Mouse (Mus musculus) NIH3T3 (cell line): Measurements from ENCODE around the gene Ccnt2.

Experiments
- DNase-seq: peaks from one replicate; pipeline ENCODE4 v3.0.0-alpha.2; 2012; ENCODE audit warnings: low read depth

The Ccnt2 gene

GRCm38 (mm10) chr1:127793459-127793858 lies 19.5 kb downstream of the Ccnt2 start:
- DNase-seq = no peak

DNA sequence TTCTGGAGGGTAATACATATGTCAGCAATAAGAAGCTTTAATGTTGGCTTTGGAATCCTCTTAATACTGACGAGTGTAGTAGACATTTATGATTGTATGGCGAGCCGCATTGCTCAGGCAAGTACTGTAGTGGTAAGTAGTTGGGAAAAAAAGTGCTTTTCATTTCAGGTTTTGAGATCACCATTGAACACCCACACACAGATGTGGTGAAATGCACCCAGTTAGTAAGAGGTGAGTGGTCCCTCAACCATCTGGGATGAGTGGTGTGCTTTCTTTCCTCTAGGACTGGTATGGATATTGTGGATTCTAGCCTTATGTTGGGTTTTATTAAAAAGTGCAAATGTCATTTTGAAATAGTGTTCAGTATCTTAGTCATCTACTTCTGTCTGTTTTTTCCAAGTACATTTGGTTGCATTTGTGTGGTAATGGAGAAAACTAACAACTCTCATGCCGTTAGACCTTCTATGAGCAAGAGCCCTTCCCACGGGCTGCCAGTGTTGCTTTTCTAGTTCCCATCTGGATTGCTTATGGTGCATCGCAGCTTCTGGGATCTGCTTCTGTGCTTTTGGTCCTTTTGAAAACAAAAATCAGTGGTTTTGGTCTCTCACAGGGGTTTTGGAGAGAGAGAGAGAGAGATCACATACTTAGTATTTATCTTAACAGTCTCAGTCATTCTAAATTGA lies 21.3 kb downstream of the Ccnt2 start:
- no peak for DNase-seq

DNA sequence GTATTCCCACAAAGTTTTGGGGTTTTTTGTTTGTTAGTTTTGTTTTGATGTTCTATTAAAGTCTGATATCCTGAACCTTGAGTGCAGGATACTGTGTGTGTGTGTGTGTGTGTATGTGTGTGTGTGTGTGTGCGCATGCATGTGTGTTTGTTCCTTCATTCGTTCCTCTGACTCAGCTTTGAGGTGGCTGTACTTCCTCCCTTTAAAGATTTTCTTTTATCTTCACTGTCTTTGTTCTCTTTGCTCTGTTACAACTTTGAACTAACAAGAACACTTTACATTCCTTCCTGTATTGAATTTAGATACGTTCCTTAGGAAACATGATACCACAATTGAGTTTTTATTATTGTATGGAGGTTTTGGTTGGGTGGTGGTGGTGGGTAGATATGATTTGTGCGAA lies 22.4 kb downstream of the Ccnt2 start:
- no peak for DNase-seq

GRCm38 (mm10) chr1:127796752-127797151 lies 22.8 kb downstream of the Ccnt2 start:
- DNase-seq = no peak

GRCm38 (mm10) chr1:127802916-127803315 lies 29.0 kb downstream of the Ccnt2 start:
- no peak for DNase-seq

DNA sequence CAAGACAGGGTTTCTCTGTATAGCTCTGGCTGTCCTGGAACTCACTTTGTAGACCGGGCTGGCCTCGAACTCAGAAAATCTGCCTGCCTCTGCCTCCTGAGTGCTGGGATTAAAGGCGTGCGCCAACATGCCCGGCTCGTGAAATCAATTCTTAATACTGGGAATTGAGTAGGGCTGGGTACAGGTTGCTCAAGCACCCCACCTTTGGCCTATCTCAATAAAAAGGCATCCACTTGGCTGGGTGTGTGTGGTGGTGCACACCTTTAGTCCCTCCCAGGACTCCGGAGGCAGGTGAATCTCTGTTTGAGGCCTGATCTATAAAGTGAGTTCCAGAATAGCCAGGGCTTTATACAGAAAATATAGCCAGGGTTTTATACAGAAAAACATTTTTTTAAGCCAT lies 34.7 kb downstream of the Ccnt2 start:
- no peak for DNase-seq

- no peak for DNase-seq
Measured at GRCm38 (mm10) chr1:127812929-127813328, 39.0 kb downstream of the Ccnt2 start.

DNA sequence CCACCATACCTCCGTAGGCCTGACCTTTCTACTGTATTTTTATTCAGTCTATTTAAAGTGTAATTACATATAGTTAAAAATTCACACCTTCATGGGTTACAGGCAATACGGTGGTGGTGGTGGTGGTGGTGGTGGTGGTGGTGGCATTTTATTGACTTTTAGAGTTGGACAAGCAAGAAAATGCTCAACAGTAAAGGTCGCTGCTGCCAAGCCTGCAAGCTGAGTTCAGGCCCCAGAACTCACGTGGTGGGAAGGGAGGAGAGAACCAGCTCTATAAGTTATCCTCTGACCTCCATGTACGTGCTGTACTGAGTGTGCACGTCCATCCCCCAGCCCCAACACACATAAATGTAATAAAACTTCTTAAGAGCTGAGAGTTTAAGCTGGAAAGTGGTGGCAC lies 42.4 kb downstream of the Ccnt2 start:
- no peak for DNase-seq

DNA sequence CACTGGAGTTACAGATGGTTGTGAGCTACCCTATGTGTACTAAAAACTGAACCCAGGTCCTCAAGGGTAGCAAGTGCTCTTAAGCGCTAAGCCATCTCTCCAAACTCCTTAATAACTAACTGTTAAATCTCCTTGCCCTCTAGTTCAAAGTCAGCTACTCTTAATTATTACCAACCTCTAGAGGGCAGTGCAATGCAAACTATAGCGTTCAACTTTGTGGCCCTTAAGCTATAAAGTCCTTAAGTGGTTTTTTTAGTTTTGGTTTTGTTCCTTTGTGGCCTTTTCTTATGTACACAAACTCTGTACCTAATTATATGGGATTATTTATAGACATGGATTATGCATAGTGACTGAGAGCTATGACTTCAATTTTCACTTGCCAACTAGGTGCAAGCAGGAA lies 53.4 kb downstream of the Ccnt2 start:
- peak; percentile 88 for DNase-seq

- no peak for DNase-seq
Measured at GRCm38 (mm10) chr1:127830215-127830921, 56.4 kb downstream of the Ccnt2 start.

DNA sequence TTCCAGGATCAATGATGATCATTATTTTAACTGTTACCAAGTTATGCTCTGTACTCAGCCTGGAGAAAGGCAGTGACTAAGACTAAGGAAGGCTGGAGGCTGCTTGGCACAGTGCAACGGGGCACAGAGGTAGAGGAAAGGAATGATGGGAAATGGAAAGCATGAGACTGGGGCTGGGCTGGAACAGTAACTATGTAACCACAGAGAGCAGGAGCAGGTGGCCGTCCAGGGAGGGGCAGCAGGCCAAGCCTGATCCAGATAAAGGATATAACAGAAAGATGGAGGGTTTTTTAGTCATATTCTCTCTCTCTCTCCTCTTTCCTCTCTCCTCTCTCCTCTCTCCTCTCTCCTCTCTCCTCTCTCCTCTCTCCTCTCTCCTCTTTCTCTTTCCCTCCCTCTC lies 59.8 kb downstream of the Ccnt2 start:
- peak; percentile 50 for DNase-seq

DNA sequence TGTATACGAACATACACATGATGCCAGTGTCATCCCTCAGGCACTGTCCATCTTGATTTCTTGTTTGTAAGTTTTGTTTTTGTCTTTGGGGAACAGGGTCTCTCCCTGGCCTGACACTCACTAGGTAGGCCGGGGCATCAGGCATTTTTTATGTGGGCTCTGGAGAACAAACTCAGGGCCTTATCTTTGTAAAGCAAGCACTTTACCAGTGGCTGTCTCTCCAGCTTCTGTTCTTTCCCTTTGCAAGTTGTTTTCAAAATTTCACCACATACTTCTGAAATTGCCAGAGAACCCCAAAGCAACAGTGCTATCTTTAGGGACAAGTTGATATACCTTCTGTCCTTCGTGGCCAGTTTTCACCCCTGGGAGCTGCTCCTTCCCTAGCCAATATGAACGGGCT lies 60.2 kb downstream of the Ccnt2 start:
- no peak for DNase-seq

DNA sequence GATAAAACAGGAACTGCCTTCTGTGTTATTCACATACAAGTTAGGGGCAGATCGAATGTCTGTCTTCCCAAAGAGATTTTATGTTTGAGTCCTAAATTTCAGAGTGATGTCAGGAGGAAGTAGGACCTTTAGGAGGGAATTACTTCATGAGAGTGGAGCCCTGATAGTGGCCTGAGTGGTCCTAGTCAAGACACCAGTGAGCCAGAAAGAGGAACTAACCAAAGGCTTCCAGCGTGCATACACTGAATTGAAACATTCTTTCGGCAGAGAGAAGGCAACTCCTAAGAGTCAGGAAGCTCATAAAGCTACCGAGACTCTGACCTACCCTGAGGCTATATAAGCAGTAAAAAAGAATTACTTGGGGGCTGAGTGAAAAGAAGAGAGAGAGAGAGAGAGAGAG lies 62.7 kb downstream of the Ccnt2 start:
- no peak for DNase-seq

DNA sequence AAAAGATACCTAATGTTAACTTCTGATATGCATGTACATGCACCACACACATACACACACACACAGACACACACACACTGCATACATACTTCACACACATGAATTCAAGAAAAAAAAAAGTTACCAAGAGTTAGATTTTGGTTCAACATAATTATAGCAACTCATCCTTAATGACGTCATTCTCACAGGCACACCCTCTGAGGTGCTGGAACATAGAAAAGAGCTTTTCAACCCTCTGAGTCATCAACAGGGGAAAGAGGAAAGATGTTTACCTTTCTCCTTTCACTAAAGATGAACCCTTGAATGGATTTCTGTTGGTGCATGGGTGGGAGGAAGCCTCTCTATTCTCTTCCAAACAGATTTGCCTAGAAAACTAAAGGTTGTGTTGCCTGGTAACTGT lies 64.6 kb downstream of the Ccnt2 start:
- DNase-seq = peak; percentile 33

- no peak for DNase-seq
Measured at GRCm38 (mm10) chr1:127845472-127845871, 71.5 kb downstream of the Ccnt2 start.

GRCm38 (mm10) chr1:127850075-127850610 lies 76.2 kb downstream of the Ccnt2 start:
- peak; percentile 96 for DNase-seq

GRCm38 (mm10) chr1:127854486-127855222 lies 80.7 kb downstream of the Ccnt2 start, which contains the start of gene Map3k19:
Map3k19 (minus strand) TSS chr1:127855031.
- DNase-seq = peak; percentile 19
